Mouse (Mus musculus) liver, adult 2 months (tissue): ENCODE data around the gene Tor1b.

Experiments
- CTCF ChIP-seq: fragments of 200-500 bp; IDR thresholded peaks from 2 replicates; pipeline ENCODE4 v1.5.1; 2011; ENCODE audit warnings: low read depth, low read length, control low read depth
- POLR2A ChIP-seq: fragments of 200-500 bp; IDR thresholded peaks from 2 replicates; pipeline ENCODE4 v1.6.1; 2011; ENCODE audit warnings: low read length, control low read depth; ENCODE audit not compliant: insufficient read depth; ENCODE audit errors: extremely low read depth

GRCm38 (mm10) chr2:30929483-30930045 is 23.2 kb upstream of the Tor1b start, which contains the start of gene Ptges:
- TF ChIP-seq CTCF: peak; percentile 76
- no peak for TF ChIP-seq POLR2A
